Mouse (Mus musculus): ENCODE results near the gene Emp3.

DNA sequence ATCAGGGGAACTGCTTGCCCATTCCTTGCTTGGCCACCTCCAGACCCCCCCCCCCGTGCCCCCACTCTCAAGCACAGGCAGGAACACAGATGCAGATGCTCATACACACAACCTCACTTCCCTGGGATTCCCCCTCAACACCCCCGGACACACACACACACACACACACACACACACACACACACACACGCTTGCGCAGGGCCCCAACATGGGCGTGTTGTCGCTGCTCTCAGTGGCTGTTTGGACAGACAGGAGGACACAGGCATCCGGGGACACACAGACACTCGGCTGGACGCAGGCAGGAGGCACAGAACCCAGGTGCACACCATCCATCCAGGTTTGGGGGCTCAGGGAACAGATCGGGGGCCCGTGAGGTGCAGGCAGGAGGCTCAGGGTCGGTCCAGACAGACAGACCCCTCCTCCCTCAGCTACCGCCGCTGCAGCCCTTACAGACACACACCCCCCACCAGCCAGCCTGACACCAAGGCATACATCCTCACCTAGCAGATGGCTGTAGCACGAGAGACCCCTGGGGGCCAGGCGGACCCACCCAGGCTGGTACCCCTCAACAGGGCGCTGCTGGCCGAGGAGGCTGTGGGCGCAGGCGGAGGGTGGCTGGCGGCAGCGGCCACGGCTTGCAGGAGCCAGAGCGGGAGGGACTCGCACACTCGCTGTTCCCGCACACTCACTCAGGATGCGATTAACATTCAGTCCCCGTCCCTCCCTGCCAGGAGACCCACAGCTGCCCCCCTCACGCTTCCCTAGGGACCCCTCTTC is 50.7 kb downstream of the Emp3 start:
- TF ChIP-seq CTCF (IDR thresholded peaks at IDR 0.05) (no peak), EP300 (IDR thresholded peaks at IDR 0.05) (no peak)

All from lung, postnatal 0 days (tissue).